Mouse (Mus musculus) adrenal gland, adult 2 months (tissue): ENCODE data around the gene Kmt2c. TPM values are rescaled to one million over a fixed set of nuclear protein-coding genes. Genes with fewer than 3 reads are reported as not detected.
"Not testable (repeated sequence)": the region's sequence is repeated elsewhere in the genome, so short reads cannot be mapped to it uniquely, and the experiment has no call there.

Experiments
- DNase-seq: peaks from one replicate; pipeline ENCODE4 v3.0.0; 2021
- polyA plus RNA-seq: library from polyadenylated mRNA; depleted of rRNA; stranded (reverse); fragments of >200 nt; gene quantifications from 2 replicates; pipeline ENCODE4 v1.2.3, GENCODE M21; 2012
- total RNA-seq, 2 experiments: library from RNA; stranded (reverse); gene quantifications; 2 replicates each; pipeline ENCODE4 v1.2.3; 2021

The Kmt2c gene
- total and polyA plus RNA-seq, 3 experiments, result 8.3 to 54.1 (median 42.7) TPM

DNA sequence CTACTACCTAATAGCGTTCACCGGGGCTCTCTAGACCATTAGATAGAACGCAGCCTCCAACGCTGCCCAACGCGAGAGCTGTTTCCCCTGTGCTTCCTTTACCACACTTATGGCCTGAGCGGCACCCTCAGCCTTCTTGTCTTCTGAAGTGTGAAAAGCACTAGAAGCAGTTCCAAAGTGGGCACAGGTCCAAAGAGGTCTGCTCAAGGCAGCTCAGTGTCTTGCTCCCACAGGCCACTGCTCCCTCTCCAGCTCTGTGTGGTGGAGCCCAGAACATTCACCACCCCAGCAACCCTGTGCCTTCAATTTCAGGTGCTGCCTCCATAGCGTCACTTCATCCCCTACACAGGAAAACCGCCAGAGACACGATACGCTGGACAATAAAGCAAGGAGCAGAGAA is 115.0 kb downstream of the Kmt2c start:
- no peak for DNase-seq

DNA sequence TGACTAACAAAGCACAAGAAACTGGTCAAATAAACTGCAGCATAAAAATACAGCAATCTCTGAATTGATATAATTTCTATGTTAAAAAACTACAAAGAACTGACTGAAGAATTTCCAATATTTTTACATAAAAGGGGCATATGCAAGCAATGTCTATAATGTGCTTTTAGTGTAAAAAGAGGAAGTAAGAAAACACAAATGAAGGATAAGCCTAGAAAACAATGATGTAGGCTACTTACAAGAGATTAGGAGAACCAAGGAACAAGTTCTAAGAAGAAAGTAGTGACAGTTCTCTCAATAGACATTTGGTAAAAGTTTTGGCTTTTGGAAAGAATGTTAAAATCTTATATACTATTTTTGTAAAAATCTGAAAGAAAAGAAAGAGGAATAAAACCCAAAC is 119.4 kb downstream of the Kmt2c start:
- DNase-seq, result no peak

DNA sequence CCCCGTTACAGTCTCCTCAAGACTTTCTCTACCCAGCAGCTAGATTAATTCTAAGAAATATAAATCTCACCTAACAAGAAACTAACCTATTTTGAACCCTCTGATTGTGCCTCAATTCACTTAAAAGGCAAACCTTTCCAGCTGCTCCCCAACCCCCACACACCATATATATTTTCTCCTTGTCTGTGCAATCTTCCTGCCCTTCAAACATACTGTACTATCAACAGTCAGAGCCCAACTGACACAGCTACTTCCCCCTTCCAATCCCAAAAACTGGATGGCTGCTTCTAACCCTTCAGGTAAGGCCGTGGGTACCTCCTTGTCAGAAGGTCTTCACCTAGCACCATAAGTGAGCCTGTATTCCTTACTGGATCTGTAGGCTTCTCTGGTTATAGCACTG is 130.2 kb downstream of the Kmt2c start:
- no peak for DNase-seq

DNA sequence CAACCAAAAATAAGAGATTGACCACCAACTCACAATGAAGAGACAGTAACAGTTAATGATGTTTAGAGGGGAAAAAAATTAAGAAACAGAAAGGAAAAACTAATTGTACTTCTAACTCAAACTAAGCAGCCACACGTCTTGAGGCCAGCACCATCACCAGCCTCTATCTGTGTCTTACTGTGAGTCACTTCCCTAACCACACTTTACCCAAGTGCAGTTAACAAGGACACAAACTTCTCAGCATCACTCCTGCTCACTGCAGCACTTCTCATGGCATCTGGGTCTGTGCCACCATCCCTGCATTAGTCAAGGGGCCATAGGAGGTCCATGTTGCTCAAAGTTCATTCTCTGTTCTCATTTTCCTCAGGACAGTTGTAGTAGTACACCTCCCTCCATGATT is 131.5 kb downstream of the Kmt2c start:
- DNase-seq, result no peak

DNA sequence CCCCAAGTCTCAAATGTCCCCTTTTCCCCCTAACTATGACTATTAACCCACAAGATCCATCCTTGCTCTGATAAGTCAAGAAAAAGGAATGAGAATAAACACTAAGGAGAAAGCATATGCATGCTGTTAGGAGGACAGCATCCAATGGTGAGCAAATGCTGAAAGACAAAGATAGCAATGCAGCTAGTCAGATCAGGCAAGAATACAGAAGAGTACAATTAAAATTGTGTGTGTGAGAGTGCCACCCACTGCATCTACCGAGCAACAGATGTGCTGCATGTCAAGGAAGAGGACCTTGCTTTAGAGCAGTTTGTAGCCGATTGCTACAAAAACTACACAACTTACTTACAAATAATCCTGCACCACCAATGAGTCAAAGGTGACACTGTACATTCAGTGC is 145.1 kb downstream of the Kmt2c start:
- no peak for DNase-seq

DNA sequence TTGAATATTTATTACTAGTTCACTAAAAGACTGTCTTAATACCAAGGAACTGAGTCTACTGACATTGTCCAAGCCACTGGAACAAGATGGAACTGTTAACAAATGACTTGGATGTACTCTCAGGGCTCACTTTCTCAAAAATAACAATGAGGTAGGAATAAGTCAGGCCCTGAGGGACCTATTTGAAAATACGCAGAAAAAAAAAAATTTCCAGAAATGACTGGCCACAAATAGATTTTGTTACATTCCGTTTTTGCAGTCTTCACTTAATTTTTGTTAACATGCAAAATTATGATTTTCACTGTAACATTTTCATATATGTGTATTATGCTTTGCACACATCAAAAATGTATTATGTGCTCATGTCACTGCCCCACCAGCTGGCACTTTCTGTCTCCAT is 167.3 kb downstream of the Kmt2c start:
- DNase-seq, result no peak

DNA sequence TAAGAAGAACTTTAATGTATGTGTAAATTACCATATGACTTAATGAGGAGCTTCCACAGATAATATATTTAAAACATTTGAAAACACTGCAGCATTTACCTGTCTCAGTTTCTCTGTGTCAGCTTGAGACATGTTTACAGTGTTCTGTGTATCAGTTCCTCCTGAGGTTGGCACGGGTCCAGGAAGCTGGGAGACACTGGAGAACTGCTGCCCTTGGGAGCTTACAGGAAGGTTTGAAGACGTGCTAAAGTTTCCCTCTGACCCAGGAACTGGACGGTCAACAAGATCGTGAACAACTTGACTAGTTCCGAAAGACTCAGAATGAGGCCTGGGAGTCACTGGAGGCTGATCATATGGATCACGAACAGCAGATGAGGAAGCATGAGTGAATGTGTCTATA is 184.7 kb downstream of the Kmt2c start:
- DNase-seq, result peak; percentile 10

DNA sequence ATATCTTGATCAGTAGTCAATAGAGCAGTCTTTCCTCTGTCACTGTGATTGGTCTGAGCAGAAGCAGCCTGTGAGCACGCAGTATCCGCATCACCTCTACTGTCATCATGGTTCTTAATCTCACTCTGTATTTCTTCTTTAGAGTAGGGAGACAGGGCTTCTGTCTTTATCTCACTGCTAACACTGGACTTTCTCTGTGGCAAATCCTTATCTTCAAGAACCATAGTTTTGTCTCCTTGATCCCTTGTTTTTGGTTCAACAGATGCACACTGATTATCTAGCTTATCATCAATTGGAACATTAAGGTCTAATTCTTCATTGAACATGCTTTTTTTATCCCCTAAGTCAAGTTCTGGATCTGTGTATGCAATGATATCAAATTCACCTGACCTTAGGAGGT is 188.4 kb downstream of the Kmt2c start:
- no peak for DNase-seq

DNA sequence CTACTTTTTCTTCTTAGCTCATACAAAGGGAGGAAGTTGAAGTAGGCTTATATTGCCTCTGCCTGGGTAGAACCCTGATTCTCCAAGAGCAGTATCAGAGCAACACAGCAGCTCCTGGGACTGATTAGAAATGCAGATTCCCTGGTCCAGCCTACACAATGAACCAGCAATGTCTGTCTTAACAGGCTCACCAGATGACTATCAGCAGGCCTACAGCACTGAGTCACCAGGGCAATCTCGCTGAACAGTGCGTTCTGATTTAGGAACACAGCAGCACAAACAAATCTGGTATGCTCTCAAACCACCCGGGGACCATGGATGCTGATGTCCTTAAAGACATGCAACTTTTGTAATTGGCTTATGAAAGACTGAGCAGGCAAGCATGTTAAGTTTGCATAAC is 201.8 kb downstream of the Kmt2c start:
- peak; percentile 51 for DNase-seq

DNA sequence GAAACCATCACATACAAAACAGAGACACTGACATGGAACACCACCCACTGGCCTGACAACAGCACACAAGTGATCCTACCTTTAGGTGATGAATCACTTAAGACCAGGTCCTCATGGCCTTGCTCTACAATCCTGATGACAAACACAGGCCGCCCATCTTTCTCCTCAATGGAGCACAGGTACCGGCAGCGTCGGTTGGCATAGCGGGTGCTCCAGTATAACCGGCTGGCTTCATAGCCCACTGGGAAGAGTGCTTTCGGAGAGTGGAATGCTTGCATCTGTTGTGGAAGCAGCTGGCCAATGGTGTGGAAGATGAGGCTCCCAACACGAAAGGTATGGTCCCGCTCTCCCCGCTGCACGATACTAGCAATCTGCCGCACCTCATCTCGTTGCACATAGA is 214.6 kb downstream of the Kmt2c start:
- no peak for DNase-seq

DNA sequence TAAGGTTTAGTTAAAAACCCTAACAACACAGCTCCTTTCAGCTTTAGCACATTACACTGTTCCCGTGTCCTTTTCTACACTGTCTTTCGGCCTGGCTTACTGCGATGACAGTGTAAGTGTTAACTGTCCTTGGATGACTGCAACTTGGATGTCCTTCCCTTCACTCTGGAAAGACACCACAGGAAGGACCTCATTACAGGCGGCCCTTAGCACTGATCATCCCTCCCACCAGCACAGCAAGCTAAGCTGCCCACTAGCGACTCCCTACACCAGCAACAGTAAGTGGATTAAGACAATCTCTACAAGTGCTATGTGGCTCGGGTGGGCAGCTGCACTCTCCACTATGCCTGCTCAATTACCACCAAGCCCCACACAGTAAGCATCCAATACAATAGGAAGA is 222.2 kb downstream of the Kmt2c start:
- no peak for DNase-seq

DNA sequence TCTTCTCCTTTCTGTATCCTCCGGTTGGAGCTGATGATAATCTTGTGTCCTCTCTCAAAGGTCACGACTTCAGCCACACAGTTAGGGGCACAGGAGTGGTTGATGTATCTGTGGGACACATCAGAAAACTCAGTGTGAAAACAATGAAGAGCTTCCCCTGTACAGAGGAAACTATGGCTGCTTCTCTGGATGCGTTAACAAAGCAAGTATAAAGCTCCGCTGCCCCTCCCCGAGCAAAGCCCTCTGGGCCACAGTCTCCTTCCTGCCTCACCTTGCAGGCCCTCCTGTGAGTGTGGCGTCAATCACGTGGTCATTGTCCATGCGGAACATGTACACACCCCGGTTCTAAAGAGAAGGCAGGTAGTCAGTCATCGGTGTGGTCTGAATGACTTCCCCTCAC is 223.0 kb downstream of the Kmt2c start:
- no peak for DNase-seq

DNA sequence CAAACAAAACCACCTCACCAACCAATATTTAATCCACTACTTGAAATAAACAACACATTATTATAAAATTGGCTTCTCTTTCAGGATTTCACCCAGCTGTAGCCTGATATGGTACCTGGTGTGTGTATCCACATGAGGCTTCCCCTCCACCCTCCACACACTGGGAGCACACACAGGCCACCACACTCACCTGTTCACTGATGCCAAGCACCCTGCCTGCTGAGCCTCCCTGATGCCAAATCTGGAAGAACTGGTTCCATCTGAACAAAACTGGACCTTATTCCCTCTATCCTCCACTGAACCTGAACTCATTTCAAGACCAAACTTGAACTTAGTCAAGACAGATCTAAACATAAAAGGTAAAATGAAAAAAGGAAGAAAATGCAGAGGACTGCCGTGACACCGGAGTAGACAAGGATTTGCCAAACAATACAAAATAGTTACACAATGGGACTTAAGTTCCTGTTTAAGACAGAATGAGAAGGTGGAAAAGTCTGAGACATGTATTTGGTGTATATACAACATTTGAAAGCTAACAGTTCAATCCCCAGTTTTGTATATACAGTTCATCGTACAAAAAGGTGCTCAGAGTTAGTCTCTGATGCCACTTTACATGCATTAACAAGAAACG is 230.2 kb downstream of the Kmt2c start:
- no peak for DNase-seq

DNA sequence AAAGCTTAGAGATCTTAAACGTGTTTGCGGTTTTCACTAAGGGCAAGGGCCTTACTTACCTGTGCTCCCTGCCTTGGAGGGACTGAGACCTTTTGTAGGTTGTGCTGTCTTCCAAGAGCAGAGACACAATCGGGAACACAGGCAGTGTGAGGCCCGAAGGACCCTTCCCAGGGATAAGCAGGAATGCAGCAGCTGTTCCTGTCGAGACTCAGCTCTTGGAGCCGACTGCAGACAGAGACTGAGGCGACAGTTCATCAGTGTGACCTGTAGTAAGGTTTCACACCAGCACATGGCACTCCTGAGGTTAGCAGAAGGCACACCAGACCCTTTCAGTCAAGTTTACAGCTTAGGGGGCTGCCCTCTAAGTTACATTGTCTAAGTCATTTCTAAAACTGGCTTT is 236.3 kb downstream of the Kmt2c start:
- DNase-seq, result no peak

DNA sequence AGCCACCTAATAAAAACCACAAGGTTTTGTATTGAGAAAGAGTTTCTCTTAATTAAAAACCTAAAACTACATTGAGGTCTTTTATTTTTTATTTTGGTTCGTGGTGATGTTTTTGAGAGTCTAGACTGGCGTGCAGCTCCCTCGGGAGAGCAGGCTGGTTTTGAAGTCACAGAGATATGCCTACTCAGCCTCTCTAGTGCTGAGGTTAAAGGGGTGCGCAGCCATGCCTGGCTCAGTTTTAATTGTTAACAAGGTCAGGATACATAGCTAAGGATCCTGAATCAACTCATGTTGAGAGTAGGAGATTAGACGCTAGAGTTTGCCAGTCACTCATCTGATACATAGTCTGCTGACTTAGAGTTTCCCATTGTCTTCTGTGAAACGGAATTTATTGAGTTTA is 237.1 kb downstream of the Kmt2c start:
- DNase-seq, result no peak

DNA sequence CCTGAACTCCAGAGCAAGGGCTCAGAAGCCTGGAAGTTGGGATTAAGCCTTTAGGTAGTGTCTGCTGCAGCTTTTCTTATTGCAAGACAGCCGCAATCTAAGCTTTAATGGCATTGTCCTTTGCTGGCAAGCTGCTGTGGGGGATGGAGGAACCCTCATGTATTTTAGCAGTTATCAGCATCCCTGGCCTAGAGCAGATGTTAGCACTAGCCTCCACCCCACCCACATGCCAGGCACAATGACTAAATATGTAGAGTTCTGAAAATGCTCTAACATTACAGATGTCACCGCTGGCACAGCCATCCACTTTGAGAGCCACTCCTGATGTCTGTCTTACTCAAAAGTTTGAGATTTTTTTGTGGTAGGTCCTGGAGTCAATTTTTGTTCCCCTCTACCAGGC is 241.9 kb downstream of the Kmt2c start:
- DNase-seq, result no peak

DNA sequence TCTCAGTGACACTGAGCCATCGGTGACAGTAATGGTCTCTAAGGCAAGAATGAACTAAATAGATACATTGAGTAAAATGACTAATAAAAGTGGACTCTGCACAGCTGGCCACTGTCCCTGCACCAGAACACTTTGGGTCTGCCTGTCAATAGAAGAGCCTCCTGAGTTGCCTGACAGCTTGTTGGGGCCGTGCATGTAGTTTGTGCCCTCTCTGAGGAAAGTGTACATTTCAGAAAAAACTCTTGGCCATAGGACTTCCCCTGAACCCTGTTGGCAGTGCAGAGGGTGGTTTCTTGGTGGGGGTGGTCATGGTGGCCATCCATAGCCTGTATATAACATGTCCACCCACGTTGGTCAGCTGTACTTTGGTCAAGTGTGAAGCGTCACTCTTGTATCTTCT is 244.1 kb downstream of the Kmt2c start:
- no peak for DNase-seq

DNA sequence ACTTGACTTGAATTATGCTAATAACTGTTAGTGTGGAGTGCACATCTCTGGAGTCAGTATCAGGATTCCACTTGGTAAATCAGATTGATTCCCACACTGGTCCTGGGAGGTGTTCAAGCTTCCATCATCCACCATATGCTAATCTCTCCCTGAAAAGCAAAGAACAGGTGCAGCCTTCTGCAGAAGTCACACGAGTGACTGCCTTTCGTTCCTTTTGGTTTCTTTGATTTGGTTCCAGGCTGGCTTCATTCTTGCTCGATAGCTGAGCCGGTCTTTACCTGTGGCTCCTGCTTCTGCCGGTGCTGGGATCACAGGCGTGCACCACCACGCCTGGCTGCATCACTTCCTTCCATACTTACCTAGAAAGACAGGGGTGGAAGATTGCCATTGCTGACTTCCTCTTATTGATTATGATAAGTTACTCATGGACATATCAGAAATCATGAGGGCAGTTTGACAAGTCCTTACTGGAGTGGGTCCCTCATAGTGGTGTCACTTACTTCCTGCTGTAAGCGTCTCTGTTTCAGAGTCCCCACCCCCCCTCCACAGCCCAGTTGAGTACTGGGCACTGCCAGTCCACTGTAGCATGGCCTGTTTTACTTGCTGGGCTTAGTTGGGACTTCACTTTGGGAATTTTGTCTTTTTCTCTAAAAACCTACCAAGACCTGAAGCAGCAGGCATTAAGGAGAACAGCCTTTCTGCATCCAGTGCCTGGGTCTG is 245.6 kb downstream of the Kmt2c start:
- no peak for DNase-seq

DNA sequence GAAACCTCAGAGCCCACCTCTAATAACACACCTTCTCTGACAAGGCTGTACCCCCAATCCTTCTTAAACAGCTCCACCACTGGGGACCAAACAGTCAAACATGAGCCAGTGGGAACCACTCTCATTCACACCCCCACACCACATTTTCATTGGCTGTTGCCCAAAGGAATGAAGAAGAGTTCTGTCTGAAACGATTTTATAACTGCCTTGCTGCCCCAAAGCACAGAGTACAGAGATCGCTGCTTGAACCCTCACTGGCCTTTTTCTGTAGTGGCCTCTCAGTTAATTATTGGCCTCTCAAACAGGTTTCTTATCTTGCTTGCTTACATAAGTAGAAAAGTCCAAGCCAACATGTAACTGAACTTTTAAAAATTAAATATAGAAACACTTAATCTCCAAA is 246.2 kb downstream of the Kmt2c start:
- no peak for DNase-seq

DNA sequence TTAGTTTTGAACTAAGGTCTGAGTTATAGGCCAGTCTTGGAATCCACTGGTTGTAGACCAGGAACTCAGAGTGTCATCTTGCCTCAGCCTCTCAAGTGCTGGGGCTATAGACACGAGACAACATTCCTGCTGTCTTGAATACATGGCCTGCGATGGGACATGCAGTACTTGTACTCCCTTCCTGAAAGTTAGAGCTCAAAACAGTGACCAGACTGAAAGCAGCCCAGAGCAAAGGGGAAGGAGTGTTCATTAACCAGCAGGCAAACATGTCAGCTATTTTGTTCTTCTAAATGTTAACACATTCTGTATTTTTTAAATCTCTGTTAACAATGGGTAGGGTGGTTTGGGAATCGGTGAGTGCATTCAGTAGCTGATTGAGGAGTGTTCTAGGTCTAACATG is 251.5 kb downstream of the Kmt2c start:
- DNase-seq, result no peak

DNA sequence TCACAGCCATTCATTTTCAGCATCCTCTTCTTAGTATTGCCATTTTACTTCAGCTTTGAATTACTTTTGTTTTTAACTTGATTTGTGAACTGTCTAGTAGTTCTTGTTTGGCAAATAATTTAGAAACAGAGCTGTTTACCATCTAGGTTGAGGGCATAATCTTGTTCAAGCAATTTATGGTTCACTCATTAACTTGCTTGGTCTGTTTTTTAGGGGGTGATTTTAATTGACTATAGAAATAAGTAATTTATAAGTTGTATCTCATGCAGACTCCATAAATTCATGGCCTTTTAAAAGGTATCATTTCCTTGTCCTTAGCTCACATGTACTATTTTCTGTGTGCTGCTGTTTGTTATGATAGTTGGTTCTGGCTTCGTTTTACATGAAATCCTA is 252.1 kb downstream of the Kmt2c start:
- no peak for DNase-seq

DNA sequence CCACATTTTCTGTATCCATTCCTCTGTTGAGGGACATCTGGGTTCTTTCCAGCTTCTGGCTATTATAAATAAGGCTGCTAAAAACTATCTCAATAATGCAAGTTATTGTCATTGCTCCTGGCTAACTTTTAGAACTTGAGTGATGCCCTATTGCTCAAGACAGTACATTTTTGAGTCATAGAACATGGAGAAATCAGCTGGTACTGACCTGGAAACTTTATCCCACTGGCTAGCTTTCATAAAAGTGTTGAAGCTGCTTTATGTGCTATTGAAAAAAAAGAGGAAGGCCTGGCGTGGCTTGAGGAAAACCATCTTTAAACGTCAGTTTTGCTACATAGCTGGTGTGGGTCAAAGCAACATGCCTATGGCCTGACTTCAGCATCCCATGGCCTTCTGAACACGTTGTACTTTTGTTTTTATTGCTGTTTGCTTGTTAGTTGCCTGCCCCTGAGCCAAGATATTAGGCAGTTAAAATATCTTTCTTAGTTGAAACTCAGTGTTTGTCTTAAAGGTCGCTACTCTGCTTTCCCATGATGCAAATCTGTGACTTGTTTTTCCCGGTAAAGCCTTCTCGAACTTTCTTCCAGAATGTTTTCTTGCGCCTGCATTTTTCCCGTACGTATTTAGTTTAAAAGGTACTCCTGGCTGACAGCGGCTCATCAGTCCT is 252.6 kb downstream of the Kmt2c start:
- peak; percentile 41 for DNase-seq

DNA sequence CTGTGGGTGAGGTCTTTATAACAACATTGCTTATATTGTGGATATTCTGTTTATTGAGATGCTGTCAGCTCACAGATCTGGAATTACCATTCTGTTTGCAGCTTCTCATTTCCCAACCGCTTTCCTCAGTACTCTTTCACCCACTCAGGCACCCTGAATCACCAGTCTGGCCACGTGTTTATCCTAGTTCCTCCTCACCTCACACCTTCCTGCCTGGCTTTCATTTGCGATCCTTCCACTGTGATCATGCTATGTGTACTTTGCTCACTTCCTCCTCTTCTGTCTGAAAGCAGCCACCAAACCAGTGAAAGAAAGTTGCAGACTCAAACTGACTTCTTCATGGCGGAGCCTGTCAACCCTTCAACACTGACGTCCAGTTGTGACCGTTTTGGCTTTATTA is 255.5 kb downstream of the Kmt2c start:
- no peak for DNase-seq

DNA sequence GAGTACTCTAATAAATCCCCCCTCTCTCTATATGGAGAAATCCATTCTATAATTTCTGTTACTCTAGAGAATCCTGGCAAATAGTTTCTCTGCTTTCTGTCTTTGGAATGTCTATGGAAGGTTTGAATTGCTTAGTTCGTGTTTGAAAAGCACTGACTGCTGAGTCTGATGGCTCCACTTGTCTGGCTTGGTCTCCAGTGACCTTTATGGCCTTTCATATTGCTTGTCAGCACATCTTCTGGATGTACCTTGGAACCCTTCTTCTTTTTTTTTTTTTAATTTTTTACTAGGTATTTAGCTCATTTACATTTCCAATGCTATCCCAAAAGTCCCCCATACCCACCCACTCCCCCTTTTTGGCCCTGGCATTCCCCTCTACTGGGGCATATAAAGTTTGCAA is 274.2 kb downstream of the Kmt2c start:
- not testable (repeated sequence) for DNase-seq
